Mouse (Mus musculus) c-Kit-positive CD71-positive TER-119-negative erythroid progenitor cells, embryonic 14.5 days (primary cell): ENCODE results near the gene Pgbd1.
"Not testable (repeated sequence)": the region's sequence is repeated elsewhere in the genome, so short reads cannot be mapped to it uniquely, and the experiment has no call there.

Experiments
- DNase-seq: peaks from one replicate; pipeline ENCODE4 v3.0.0-alpha.2; 2013; ENCODE audit warnings: low read depth

Pgbd1 gene

GRCm38 (mm10) chr13:21415750-21416149 lies 25.1 kb downstream of the Pgbd1 start:
- no peak for DNase-seq

GRCm38 (mm10) chr13:21415266-21415665 lies 25.6 kb downstream of the Pgbd1 start:
- peak; percentile 38 for DNase-seq

GRCm38 (mm10) chr13:21414231-21415212 lies 26.3 kb downstream of the Pgbd1 start:
- peak; percentile 44 for DNase-seq

GRCm38 (mm10) chr13:21408805-21409459 lies 31.9 kb downstream of the Pgbd1 start:
- DNase-seq = no peak

DNA sequence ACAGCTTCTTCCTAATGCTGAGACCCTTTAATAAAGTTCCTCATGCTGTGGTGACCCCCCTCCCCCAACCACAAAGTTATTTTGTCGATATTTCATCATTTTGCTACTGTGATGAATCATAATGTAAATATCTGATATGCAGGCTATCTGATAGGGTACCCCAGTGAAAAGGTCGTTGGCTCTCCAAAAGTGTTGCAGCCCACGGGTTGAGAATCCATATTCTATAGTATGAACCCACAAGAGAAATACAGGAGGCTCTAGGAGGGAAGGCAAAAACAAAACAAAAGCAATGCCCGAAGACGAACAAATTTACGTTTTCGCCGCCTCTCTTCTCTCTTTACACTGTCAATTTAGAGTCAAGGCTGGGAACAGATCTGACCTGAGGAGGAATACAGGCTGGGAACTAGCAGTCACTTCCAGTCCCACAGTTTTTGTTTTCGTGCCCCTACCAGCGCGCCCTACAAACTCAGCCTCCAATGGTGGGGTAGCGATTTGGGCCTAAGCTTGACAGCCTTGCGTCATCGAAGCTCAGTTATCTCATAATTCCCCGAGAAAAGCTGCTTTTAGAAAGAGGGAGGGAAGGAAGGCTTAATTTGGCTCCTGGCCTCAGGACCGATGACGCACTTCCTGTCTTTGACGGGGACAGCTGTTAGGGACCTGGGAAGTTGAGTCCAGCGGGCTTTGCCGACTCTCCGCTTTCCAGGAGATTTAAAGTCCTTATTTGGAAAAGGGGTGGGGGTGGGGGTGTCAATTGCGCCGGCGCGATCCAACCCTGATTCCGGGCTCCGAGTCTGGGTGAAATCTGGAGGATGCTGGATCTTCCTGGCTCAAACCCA lies 32.7 kb downstream of the Pgbd1 start:
- DNase-seq = peak; percentile 55

DNA sequence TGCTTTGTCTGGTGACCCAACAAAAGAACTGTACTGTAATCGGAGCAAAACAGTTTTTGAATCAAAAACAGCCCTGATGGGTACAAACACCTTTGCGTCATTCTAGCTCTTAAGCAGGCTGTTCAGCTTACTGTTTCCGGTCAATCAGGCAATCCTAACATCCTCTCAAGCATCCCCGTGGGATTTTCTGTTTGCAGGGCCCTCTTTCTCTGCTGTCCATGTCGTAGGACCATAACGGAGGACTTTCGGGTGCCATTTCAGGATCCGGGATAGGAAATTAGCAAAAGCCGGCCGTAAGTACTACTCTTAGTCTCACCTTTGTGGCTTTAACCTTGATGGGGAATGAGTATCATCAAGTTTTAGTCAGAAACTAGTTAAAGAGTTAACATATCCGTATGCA lies 33.5 kb downstream of the Pgbd1 start:
- no peak for DNase-seq

DNA sequence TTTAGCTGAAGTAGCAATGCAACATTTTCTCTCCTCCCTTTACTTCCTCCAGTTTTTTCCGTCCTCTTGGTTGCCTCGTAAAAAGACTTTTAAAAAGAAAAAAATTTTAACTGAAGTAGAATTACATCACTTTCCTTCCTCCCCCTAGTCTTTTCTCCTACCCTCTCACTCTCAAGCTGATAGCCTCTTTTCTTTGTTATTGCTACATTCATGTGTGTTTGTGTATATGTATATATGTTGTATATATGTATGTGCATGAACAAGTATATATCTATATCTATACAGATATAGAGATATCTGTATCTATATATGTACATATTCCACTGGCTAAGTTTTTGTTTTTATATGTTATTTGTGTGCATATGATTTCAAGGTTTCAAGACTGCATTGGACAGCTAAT lies 38.0 kb downstream of the Pgbd1 start:
- no peak for DNase-seq

- DNase-seq = peak; percentile 75
These were observed 38.5 kb downstream of the Pgbd1 start, which contains the start of gene Zkscan3 for GRCm38 (mm10) chr13:21402287-21402846. Gene Zkscan3 (minus strand): TSS chr13:21402755.

DNA sequence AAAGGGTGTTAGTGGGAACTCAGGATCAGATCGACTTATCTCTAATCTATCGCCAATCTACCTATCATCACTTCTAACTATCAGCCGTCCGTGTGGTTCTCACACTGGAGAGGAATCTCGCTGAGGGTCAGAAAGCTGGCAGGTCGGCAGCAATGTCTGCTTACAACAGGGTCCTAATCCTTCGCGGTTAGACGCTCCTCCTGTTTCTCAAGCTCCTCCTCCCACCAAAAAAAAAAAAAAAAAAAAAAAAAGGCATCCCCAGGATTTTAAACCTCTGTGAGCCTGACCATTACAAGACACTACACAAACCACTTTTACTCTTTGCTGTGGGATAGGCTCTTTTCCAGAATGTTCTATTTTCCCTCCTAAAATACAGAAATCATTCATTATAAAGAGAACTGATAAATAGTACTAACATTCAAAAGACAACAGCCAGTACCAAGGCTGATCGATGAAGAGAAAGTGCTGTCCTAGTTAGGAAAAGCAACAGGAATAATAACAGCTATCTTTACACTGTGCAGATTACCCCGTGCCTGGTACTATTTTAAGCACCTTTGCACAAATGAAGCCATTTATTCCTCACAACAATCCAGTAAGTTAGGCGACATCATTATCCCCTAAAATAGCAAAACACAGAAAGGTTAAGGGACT lies 39.1 kb downstream of the Pgbd1 start:
- no peak for DNase-seq

- no peak for DNase-seq
These were observed 39.7 kb downstream of the Pgbd1 start for GRCm38 (mm10) chr13:21401166-21401565.

DNA sequence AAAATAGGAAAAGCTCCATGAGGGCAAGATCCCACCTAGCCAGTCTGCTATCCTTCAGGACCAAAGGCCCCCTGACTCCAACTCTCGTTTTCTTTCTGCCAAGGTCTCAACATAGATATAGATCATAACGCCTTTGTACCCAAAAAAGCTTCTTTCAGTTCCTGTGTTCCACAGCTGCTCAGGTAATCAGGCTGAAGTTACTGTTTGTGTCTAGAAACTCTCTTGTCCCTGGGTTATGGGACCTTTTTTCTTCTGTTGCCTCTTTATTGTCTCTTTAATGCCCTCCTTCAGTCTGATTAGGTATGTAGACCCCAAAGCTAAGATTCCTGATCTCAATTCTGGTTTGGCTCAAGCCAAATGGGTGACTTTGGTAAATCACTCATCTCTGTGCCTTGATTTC lies 43.4 kb downstream of the Pgbd1 start:
- DNase-seq = no peak

GRCm38 (mm10) chr13:21396048-21396447 lies 44.8 kb downstream of the Pgbd1 start:
- not testable (repeated sequence) for DNase-seq

GRCm38 (mm10) chr13:21395623-21396022 lies 45.2 kb downstream of the Pgbd1 start:
- DNase-seq = no peak

GRCm38 (mm10) chr13:21395211-21395610 lies 45.6 kb downstream of the Pgbd1 start:
- DNase-seq = no peak

DNA sequence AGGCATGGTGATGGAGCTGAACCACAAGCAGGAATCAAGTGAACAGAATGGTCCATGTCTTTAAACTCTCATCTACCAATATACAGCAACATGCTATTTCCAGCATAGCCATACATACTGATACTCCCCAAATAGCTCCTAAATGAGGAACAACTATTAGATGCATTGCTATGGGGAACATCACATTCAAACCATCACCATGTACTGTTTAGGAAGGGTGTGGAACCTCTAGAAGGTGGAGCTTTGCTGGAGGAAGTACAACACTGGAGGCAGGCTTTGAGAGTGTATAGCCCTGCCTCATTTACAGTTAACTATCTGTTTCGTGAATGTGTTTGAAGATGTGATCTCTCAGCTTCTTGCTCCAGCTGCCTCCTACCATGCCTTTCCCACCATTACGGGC lies 63.1 kb downstream of the Pgbd1 start:
- DNase-seq = no peak

DNA sequence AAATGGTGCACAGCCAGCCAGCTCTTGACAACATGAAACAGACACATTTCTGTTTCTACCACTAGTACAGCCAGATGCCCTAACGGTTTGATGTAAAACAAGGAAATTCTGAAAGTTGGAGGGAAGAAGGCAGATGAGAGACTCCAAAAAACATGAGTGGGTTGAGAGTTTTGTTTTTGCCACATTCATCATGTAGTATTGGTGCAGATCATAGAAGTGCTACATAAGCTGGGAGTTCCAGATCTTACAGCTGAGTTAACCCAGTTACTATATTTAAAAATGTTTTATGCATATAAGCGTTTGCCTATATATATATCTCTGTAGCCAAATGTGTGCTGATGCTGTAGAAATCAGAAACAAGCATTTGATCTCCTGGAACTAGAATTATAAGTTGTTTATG lies 68.2 kb downstream of the Pgbd1 start:
- no peak for DNase-seq
